Mouse (Mus musculus) neutrophil, adult 5-6 weeks (primary cell): Measurements from ENCODE around the gene Myl6b. TPM values are rescaled to one million over a fixed set of nuclear protein-coding genes. Genes with fewer than 3 reads are reported as not detected.
"Not testable (repeated sequence)": the region's sequence is repeated elsewhere in the genome, so short reads cannot be mapped to it uniquely, and the experiment has no call there.

ENCODE experiments used
- ATAC-seq: fragments of 151-379, 151-347 bp; 2 replicates; pipeline ENCODE4 v1.8.0; 2017; ENCODE audit warnings: mild to moderate bottlenecking, moderate TSS enrichment; ENCODE audit not compliant: insufficient number of reproducible peaks, poor library complexity, low FRiP score, severe bottlenecking; ENCODE audit errors: extremely low read depth
- total RNA-seq: library from RNA; stranded (forward); fragments of 200-1000 nt; gene quantifications from 2 replicates; pipeline ENCODE4 v1.2.3, GENCODE M21; 2017

The Myl6b gene
- total RNA-seq, 1 experiment from 2014 or later: 0.58 TPM

DNA sequence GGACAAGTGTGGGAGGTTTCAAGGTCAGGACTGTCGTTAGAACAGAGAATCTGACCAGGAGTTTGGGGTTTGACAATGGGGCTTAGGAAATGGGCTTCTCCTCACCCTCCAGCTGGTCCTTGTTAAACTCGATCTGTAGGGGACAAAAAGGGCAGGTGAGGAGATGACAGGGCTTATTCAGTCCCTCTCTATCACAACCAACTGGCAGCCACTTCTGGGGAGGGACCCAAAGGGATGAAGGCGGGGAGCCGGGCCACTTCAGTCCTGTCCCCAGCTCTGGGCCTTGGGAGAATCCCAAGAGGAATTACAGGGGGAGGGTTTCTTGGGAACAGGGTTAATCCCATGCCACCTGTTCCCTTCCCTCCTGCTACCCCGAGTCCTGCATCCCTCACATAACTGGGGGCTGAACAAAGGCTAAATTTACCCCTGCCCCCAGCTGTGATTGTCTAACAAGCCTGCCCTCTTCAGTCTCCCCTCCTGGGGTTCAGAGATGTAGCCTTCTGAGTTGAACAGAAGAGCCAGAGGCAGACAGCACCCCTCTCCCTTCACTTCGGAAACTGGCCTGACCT, 1.9 kb downstream of the Myl6b start:
- ATAC-seq: no peak

DNA sequence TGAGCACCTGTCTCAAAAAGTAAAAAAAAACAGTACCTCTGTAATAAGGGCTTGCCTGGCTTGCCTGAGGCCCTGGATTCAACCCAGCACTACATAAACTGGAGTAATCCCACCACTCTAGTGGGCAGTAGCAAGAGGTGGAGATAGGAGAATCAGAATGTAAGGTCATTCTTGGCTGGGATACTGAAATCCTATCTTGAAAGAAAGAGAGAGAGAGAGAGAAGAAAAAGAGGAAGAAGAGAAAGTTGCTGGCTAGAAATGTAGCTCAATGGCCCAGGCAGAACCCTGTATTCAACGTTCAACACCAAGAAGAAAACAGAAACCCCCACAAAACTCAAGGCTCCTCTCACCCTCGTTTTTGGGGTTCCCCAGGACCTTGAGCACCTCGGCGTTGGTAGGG, 2.6 kb downstream of the Myl6b start:
- no peak for ATAC-seq

DNA sequence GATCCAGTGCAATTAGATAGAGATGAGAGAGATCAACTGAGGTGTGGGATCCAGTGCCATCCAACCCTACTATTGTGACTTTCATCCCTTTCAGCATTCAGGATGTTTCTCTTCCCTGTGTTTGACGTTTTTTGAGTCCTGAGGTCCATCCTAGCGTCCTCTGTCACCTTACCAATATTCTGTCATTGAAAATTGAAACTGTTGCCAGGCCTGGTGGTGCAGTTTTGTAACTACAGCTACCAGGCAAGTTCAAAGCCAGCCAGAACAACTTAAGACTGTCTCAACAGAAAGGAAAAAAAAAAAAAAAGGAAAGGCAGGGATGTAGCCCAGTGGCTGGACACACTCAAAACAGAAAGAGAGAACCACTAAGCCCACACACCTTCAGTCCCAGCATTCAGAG, 3.2 kb downstream of the Myl6b start:
- no peak for ATAC-seq

DNA sequence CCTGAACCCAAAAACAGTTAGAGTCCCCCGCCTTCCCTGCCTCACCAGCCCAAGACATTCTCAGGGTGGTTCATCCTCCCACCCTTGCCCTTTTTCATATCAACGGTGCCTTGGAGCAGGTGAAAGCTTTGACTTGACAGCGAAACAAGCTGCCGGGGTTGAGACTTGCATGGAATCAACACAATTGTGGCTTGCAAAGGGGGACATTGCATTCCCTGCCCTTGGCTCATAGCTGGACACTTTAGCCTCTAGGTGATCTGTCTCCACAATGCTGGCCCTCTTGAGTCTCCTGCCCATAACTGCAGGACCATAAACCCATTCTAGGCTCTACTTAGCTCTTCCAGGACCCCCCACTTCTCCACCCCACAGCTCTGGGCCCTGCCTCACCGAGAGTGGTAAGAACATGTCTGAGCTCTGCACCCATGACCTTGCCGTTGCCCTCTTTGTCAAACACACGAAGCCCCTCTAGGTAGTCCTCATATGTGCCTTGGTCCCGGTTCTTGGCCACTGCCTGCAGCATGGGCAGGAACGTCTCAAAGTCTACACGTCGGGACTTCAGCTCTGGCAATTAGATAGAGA, 3.7 kb downstream of the Myl6b start:
- no peak for ATAC-seq

DNA sequence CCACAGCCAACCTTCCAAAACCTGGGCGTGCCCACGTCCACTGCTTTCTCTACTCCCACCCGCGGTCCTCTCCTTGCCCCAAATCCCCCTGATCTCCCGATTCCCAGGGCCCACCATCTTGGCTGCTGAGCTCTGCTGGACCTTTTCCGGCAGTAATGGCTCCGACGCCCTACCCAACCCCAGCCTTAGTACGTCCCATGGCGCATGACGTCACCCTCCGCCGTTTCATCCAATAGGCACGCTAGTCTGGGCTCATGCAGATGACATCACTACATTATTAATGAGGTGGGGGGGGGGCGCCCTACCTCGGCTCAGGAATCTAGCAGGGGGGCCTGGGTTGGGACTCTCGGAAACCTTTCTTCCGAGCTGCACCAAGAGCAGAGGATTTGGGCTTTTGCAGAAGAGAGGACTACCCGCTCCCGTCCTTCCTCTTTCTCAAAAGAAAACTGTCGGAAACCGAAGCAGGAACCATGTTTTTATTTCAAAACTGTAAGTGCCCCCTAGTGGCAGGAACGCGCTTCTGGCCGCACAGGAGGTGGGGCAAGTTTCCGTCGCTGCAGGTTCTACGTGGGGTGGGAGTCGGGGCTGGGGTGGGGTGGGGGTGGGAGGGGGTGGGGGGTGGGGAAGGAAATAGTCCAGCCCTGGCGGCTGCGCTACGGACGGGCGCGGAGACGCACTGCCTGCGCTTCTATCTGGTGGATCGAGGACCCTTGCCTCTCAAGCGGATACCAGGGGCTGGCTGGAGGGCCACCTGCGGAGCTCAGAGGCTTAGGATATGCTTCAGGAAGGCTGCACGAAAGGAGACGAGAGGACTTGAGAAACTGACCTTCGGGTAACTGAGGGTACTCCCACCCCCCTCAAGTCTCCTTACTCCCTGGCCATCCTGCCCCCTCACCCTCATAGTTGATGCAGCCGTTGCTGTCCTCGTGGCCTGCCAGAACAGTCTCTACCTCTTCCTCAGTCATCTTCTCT, 4.5 kb downstream of the Myl6b start, which contains the start of gene Myl6:
TSS of gene Myl6 (minus strand) at position 451 of the 972 bp plus-strand sequence.
- ATAC-seq: peak; percentile 78

DNA sequence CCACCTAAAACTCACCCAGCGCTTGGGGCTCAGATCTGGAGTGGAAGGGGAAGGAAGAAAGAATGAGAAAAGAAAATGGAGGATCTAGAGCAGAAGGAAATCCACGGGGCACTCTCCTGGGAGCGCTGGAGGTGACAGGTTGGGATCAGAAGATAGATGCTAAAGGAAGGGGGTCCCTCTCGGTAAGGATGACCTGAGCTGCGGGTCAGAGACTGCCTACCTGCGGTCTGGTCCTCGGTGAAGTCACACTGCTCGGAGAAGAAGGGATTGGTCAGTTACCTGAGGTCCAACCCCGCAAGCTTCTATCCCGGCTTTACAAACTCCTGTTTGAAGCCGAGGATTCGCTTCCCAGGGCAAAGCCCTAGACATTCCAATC, 5.2 kb downstream of the Myl6b start:
- ATAC-seq: no peak

DNA sequence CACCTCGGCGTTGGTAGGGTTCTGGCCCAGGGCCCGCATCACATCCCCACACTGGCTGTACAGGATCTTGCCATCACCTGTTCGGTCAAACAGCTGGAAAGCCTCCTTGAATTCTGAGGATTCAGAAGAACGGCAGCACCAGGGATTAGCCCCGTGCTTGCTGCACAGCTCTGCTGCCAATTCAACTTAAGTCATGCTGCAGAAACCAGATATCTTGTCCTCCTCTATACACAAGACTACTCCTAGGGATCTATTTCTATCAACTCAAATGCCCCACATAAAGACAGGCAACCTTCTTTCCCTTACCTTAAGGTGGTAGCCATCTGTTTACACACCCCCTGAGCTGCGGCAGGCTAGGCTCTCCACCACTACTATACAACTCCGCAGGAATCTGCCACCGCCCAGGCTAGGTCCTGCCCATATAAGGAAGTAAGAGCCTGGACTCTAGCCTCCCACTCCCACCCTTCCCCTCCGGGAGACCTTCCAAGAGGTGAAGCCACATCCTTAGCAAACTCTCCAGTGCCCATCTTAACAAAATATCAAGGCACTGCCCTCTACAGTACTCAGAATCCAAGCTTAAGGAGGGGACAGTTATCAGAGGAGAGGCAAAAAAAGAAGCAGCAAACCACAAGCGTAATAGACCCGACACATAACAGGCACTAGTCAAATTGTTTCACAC, 5.7 kb downstream of the Myl6b start:
- no peak for ATAC-seq

DNA sequence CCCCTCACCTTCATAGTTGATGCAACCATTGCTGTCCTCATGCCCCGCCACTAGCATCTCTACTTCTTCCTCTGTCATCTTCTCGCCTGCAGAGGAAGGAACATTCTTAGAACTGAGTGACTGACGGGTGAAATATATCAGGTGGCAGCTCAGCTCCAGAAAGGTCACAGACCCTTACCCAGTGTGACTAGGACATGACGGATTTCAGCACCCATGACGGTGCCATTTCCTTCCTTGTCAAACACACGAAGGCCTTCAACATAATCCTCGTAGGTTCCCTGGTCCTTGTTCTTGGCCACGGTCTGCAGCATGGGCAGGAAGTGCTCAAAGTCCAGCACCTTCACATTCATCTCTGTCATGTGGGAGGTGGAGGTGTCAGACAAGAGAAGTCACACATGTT, 6.4 kb downstream of the Myl6b start:
- not testable (repeated sequence) for ATAC-seq

DNA sequence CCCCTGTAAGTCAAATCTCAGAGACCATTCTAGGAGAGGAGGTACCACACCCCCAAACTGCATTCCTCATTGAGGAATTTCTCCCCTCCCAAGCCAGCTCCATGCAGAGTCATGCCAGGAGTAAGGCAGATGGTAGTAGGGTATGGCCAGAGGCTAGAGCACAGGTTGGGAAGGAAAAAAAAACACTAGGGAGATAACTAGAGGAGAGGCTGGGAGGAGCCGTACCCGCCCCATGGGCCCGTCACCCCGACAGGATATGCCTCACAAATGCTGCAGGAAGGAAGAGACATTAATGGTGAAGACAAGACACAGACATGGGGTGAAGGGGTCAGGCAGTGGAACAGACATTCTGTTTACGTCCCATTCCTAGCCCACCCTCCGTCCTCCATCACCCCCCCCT, 7.0 kb downstream of the Myl6b start:
- ATAC-seq: no peak

DNA sequence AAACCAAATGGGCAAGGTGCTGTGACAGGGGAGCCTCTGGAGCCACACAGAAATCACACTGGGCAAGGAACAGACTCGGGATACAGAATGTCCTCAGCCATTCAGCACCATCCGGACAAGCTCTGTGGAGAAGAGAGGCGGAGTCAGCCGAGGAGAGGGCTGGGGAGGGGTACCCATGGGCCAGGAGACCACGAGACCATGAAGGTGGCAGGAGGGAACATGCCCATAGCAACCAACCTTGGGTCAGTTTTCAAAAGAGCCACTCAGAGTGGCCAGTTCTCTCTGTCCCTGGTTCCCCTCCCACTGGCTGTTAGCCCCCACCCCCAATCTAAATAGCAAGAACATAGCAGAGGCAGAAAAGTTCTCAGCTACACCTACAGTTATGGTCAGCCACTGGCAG, 7.6 kb downstream of the Myl6b start:
- no peak for ATAC-seq

DNA sequence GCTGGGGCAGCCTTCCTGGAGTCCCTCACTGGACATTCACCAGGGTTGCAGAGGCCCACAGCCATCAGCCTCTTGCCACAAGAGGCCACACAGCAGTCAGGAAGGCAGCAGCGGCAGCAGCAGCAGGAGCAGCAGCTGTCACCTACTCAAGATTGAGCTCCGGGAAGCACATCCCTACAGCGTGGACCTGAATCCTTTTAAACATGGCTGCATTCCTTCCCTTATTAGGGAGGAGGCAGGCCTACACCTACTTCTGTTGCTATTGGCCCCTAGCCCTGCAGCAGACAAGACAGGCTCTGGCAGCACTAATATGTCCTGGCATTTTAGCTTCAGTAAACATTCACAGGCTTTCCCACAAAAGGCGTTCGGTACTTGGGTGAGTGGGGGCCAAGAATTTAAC, 8.3 kb downstream of the Myl6b start:
- ATAC-seq: no peak

DNA sequence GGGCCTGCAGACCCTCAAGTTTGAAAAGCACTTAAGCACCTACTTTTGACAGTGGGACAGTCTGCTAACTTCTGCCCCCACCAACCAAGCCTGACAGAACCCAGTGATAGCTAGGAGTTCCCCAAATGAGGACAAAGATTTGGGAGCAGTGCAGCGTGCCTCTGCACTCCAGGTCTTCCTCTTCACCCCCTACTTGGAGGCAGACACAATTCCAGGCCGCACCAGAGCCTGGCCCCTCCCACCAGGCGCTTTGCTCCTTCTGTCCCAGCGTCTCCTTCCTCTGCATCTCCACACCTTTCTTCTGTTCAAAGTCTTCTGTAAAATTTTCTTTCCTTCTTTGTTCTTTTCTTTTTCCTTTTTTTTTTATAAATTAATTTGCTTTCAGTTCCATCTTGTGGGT, 8.7 kb downstream of the Myl6b start:
- ATAC-seq: no peak

DNA sequence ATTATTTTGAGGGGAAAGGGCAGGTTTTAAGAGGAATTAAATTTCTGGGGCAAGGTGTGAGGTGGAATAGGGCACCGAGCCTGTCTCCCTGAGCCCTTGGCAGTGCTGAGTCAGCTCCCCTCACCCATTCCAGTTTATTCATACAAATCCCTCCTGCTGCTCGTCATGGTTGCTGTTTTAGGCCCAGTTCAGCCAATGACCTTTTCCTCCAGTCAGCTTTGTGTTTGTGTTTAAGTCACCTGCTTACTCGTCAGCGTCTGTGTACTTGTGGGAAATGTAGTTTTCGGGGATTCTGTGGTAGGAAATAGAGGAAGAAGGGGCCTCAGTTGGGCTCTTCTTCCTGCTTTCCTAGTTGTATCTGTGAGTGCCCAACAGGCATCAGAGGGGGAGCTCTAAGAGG, 9.1 kb downstream of the Myl6b start:
- no peak for ATAC-seq

DNA sequence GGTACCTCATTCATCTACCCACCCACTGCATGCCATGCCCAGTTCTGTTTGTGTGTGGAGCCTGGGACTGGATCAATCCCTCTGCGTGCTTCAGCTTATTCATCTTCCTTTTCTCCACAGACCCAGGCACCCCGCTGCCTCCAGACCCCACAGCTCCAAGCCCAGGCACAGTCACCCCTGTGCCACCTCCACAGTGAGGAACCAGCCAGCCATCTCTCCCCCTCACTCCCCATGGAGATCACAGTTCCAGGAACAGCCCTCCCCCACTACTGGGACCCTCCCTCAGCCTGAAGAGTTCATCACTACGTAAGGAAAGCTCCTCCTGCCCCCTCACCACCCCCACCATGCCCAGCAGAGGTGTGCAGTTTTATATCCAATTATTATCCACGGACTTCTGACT, 9.7 kb downstream of the Myl6b start:
- ATAC-seq: no peak

DNA sequence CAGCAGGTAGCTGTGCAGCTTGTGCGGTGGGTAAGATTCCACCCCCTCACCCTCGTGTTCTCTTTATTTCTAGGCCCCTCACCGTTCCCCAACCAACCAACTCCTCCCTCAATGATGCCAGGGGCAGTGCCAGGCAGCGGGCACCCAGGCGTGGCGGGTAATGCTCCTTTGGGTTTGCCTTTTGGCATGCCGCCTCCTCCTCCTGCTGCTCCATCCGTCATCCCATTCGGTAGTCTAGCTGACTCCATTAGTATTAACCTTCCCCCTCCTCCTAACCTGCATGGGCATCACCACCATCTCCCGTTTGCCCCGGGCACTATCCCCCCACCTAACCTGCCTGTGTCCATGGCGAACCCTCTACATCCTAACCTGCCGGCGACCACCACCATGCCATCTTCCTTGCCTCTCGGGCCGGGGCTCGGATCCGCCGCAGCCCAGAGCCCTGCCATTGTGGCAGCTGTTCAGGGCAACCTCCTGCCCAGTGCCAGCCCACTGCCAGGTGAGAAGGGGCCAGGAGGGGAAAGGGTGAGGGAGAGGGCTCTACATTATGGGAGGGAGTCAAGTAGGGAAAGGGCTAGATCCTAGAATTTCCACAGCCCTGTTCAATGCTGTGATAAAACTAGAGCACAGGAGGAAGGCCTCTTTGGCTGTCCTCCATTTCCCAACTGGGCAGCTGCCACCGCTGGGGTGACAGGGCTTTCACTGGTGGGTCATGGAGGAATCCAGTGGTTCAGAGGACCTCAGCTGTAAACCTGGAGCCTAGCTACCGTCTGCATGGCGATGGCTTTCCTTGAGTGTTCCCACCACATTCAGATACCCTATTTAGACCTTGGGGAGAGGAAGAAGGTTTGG, 10.4 kb downstream of the Myl6b start:
- ATAC-seq: no peak

DNA sequence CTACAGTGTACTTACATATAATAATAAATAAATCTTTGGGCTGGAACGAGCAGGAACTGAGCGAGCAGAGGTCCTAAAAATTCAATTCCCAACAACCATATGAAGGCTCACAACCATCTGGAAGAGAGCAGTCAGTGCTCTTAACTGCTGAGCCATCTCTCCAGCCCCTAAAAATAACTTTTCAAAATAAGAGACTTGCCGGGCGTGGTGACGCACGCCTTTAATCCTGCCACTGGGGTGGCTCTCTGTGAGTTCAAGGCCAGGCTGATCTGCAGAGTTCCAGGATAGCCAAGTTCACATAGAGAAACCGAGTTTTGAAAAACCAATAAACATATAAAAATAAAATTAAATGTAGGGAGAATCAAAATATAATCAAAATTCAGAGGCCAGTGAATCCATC, 12.1 kb downstream of the Myl6b start:
- no peak for ATAC-seq

DNA sequence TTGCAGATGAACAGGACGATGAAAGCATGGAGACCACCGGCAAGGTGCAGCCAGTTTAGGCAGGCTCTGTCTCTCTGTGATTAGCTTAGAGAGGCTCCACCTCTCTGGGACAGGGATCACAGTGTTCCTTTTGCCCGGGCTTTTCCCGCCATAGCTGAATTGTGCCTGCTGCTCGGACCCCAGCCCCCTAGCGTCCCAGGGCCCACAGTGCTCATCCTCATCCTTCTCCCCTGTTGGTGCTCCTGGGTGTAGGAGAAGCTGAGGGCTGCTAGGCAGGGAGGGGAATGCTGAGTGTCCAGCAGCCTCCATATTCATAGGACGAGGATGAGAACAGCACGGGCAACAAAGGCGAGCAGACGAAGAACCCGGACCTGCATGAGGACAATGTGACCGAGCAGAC, 24.1 kb downstream of the Myl6b start:
- no peak for ATAC-seq

DNA sequence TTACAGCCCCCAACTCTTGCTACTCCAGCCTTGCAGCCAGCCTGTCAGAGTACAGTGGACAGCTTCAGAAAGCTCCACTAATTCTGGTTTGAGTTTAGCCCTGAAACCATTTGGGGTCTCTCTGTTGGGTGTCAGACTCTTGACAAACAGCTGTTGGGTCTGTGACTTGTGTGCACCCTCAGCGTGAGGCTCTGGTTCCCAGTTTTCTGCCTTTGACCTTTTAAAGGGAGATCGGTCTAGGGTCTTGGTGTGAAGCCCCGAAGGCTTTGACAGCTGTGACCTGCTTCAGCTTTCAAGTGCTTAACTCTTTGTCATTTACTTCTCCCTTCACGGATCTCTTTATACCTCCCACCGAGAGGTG, 38.2 kb downstream of the Myl6b start:
- ATAC-seq: no peak
